Mouse (Mus musculus) cortical plate, adult 2 months (tissue): ENCODE measurements around the gene Tln2.

Source experiments
- CTCF ChIP-seq: fragments of 200-500 bp; IDR thresholded peaks from 2 replicates; pipeline ENCODE4 v1.5.1; 2011; ENCODE audit warnings: mild to moderate bottlenecking, control low read depth, low read length; ENCODE audit not compliant: insufficient read depth; ENCODE audit errors: extremely low read depth
- POLR2A ChIP-seq: fragments of 200-500 bp; IDR thresholded peaks from 2 replicates; pipeline ENCODE4 v1.6.1; 2011; ENCODE audit warnings: mild to moderate bottlenecking, low read length, control low read depth; ENCODE audit not compliant: insufficient read depth; ENCODE audit errors: extremely low read depth

- TF ChIP-seq POLR2A (no peak), CTCF (no peak)
Observed at GRCm38 (mm10) chr9:67489370-67489769, 70.1 kb downstream of the Tln2 start.
